Mouse (Mus musculus) ES-E14 (cell line): Measurements from ENCODE around the gene Col25a1. TPM values are rescaled to one million over a fixed set of nuclear protein-coding genes. Genes with fewer than 3 reads are reported as not detected.

Source experiments
- DNase-seq: peaks from one replicate; pipeline ENCODE4 v3.0.0-alpha.2; 2013; ENCODE audit warnings: low read depth, low spot score
- H3K27ac ChIP-seq: 2 replicates; pipeline ENCODE4 v1.5.1; 2012; ENCODE audit warnings: low read depth, mild to moderate bottlenecking, low read length, moderate library complexity, mixed read lengths; ENCODE audit not compliant: poor library complexity, insufficient read depth, severe bottlenecking
- H3K36me3 ChIP-seq: 2 replicates; pipeline ENCODE4 v1.6.1; 2012; ENCODE audit warnings: mild to moderate bottlenecking, low read length, moderate library complexity, mixed read lengths; ENCODE audit not compliant: control insufficient read depth, poor library complexity, insufficient read depth, severe bottlenecking
- H3K4me1 ChIP-seq, 2 experiments: fragments of 150-350 bp in 1 of 2; sonication (generic) in 1 of 2; 2 replicates each; pipeline ENCODE4 v1.6.1; 2012; ENCODE audit warnings: low read length in 2 of 2, mild to moderate bottlenecking in 1 of 2, mixed read lengths in 1 of 2; ENCODE audit not compliant: control insufficient read depth in 2 of 2, insufficient read depth in 2 of 2, poor library complexity in 1 of 2
- H3K4me3 ChIP-seq, 2 experiments: fragments of 150-350 bp in 1 of 2; sonication (generic) in 1 of 2; 2 replicates each; pipeline ENCODE4 v1.5.1; 2012; ENCODE audit warnings: low read length in 2 of 2, low read depth in 1 of 2, mild to moderate bottlenecking in 1 of 2, mixed read lengths in 1 of 2; ENCODE audit not compliant: insufficient read depth in 1 of 2, poor library complexity in 1 of 2, severe bottlenecking in 1 of 2
- H3K9ac ChIP-seq: 2 replicates; pipeline ENCODE4 v1.6.1; 2012; ENCODE audit warnings: low read depth, mild to moderate bottlenecking, low read length, mixed read lengths; ENCODE audit not compliant: poor library complexity, insufficient read depth, severe bottlenecking
- H3K9me3 ChIP-seq: fragments of 150-350 bp; sonication (generic); 2 replicates; pipeline ENCODE4 v1.6.1; 2012; ENCODE audit warnings: low read depth, mild to moderate bottlenecking, low read length; ENCODE audit not compliant: control insufficient read depth, insufficient read depth
- CHD2 ChIP-seq: IDR thresholded peaks from 2 replicates; pipeline ENCODE4 v1.6.1; 2014; ENCODE audit warnings: mild to moderate bottlenecking, low read depth, low read length, inconsistent platforms
- HCFC1 ChIP-seq: IDR thresholded peaks from 2 replicates; pipeline ENCODE4 v1.6.1; 2012; ENCODE audit warnings: low read length, inconsistent platforms, borderline replicate concordance; ENCODE audit not compliant: insufficient read depth
- MAFK ChIP-seq: IDR thresholded peaks from 2 replicates; pipeline ENCODE4 v1.6.1; 2014; ENCODE audit warnings: mild to moderate bottlenecking, low read depth, low read length, inconsistent platforms; ENCODE audit not compliant: insufficient read depth
- ZC3H11A ChIP-seq: IDR thresholded peaks from 2 replicates; pipeline ENCODE4 v1.6.1; 2012; ENCODE audit warnings: low read depth, mild to moderate bottlenecking, inconsistent platforms, low read length, borderline replicate concordance
- ZNF384 ChIP-seq: IDR thresholded peaks from 2 replicates; pipeline ENCODE4 v1.6.1; 2012; ENCODE audit warnings: low read depth, low read length, inconsistent platforms
- in situ Hi-C, 2 experiments: fragments of 600-800 bp; cut with MboI; formaldehyde crosslinking; loops; one replicate each; pipeline ENCODE4 v1.15.1; 2025; ENCODE audit warnings: low sequenced_read_pairs in 2 of 2, inconsistent platforms in 1 of 2; ENCODE audit not compliant: unreplicated experiment in 2 of 2
- total RNA-seq: library from RNA; depleted of rRNA; stranded (reverse); fragments of 300-350 nt; gene quantifications from 2 replicates; pipeline ENCODE4 v1.2.3, GENCODE M21; 2012

The Col25a1 gene
- total RNA-seq, 1 experiment: 0.45 TPM

DNA sequence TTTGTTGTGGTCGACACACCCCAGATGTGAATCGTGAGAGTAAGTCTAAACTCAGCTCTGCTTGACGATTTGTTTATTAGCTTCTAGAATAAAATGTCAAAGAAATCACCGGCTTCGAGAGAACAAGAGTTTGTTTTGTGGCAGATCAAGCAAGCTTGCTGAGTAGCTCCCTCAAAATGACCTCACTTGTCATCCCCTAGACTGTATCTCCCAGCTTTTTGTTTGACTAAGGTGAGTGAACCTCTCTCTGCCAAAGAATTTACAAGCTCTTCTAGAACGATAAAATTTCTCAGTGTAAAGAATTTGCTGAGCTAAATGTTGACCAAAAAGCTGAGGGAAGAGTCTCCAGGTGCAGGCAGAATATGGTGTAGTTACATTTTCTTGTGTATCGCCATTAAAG, 125.3 kb downstream of the Col25a1 start:
- no peaks in the 10 kb centered on the region for H3K36me3 ChIP-seq
- no peak for TF ChIP-seq MAFK
- no peak for TF ChIP-seq ZC3H11A
- TF ChIP-seq HCFC1: no peak
- TF ChIP-seq CHD2: no peak
- TF ChIP-seq ZNF384: no peak

DNA sequence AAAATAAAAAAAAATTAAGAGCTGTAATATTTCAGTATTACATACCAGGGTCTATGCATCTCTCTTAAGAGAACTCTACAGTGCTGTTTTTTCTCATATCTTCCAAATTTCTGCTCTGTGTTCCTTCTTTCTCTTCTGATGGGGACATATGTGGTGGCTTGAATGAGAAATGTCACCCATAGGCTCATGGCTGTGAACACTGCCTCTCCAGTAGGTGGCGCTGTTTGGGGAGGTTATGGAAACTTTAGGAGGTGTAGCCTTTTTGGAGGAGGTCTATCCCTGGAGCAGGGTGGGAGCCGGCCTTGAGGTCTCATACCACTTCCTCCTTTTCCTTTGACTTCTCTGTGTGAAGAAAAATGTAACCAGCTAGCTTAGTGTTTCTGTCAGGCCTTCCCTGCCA, 128.4 kb downstream of the Col25a1 start:
- no peak overlapping the region for H3K27ac ChIP-seq
- no peak for DNase-seq
- in situ Hi-C loops: no loop called here
- no peak overlapping the region for H3K4me3 ChIP-seq
- TF ChIP-seq ZNF384 (no peak), MAFK (no peak), HCFC1 (no peak), CHD2 (no peak), ZC3H11A (no peak)
- H3K36me3 ChIP-seq: no peaks in the 10 kb centered on the region
- no peaks in the 10 kb centered on the region for H3K9me3 ChIP-seq
- no peaks in the 10 kb centered on the region for H3K4me1 ChIP-seq
- no peak overlapping the region for H3K9ac ChIP-seq

More for the DNA sequence above, 125.3 kb downstream of the Col25a1 start:
- Histone ChIP-seq H3K9ac (no peak overlapping the region), H3K4me3 (no peak overlapping the region), H3K4me1 (no peaks in the 10 kb centered on the region), H3K27ac (no peak overlapping the region), H3K9me3 (no peaks in the 10 kb centered on the region)
- DNase-seq: no peak
- in situ Hi-C loops: no loop called here

GRCm38 (mm10) chr3:130260316-130260715, 129.0 kb downstream of the Col25a1 start:
- H3K9me3 ChIP-seq: no peaks in the 10 kb centered on the region
- H3K27ac ChIP-seq: no peak overlapping the region
- DNase-seq: no peak

DNA sequence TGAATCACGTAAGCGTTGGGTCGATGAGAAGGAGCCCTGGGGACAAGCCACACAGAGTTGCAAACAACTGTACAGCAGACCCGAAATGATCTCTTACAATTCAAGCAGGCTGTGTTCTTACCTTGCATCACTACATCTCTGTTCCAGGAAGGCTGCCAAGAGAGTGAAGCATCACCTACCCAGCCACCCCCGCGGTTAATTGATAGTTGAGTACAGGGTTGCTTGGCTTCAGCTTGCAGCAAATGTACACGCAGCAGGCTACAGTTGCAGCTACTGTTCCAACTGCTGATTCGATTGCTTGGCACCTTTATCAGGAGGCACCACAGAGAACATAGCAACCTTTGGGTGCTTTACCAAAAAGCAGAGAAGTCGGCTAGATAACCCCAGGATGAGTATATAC, 133.8 kb downstream of the Col25a1 start:
- in situ Hi-C loops: no loop called here

More at GRCm38 (mm10) chr3:130260316-130260715, 129.0 kb downstream of the Col25a1 start:
- Histone ChIP-seq H3K4me1 (no peaks in the 10 kb centered on the region), H3K36me3 (no peaks in the 10 kb centered on the region), H3K4me3 (no peak overlapping the region), H3K9ac (no peak overlapping the region)
- TF ChIP-seq HCFC1 (no peak), ZNF384 (no peak), ZC3H11A (no peak), MAFK (no peak), CHD2 (no peak)
- in situ Hi-C loops: no loop called here

DNA sequence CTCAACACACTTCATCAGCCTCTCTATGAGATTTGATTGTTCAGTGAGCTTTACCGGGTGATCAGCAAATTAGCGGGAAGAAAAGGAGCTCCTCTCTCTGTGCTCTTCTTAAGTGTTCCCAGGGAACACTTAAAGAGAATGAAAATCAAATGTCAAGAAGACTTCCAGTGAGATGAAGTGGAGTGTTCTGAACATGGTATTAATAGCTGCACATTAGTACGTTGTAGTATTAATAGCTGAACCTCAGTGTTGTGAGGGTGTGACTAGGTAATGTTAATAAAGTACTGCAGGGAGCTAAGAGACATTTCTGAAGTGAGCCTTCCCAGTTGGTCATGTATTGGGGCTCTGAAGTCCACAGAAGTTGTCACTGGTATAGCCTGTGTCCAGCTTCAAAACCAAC, 139.2 kb downstream of the Col25a1 start:
- Histone ChIP-seq H3K4me1 (no peaks in the 10 kb centered on the region), H3K4me3 (no peak overlapping the region), H3K36me3 (no peaks in the 10 kb centered on the region), H3K9ac (no peak overlapping the region), H3K9me3 (no peaks in the 10 kb centered on the region), H3K27ac (no peak overlapping the region)
- DNase-seq: no peak
- in situ Hi-C loops: no loop called here
- TF ChIP-seq ZNF384 (no peak), MAFK (no peak)

More for the DNA sequence above, 133.8 kb downstream of the Col25a1 start:
- H3K9me3 ChIP-seq: no peaks in the 10 kb centered on the region
- H3K9ac ChIP-seq: no peak overlapping the region
- no peak overlapping the region for H3K4me3 ChIP-seq
- H3K36me3 ChIP-seq: no peaks in the 10 kb centered on the region
- H3K27ac ChIP-seq: no peak overlapping the region
- TF ChIP-seq ZNF384: no peak
- TF ChIP-seq MAFK: no peak
- TF ChIP-seq ZC3H11A: no peak
- no peak for TF ChIP-seq CHD2
- no peak for TF ChIP-seq HCFC1
- H3K4me1 ChIP-seq: no peaks in the 10 kb centered on the region
- no peak for DNase-seq
